Mouse (Mus musculus) bone marrow, adult 2 months (tissue): ENCODE measurements around the gene Fchsd2.

ENCODE experiments used
- CTCF ChIP-seq: fragments of 200-500 bp; IDR thresholded peaks from 2 replicates; pipeline ENCODE4 v1.5.1; 2011; ENCODE audit warnings: low read length, control low read depth; ENCODE audit not compliant: control insufficient read depth, insufficient read depth
- POLR2A ChIP-seq: fragments of 200-500 bp; IDR thresholded peaks from 2 replicates; pipeline ENCODE4 v1.6.1; 2011; ENCODE audit warnings: low read depth, mild to moderate bottlenecking, control low read depth, low read length, borderline replicate concordance; ENCODE audit not compliant: control insufficient read depth

DNA sequence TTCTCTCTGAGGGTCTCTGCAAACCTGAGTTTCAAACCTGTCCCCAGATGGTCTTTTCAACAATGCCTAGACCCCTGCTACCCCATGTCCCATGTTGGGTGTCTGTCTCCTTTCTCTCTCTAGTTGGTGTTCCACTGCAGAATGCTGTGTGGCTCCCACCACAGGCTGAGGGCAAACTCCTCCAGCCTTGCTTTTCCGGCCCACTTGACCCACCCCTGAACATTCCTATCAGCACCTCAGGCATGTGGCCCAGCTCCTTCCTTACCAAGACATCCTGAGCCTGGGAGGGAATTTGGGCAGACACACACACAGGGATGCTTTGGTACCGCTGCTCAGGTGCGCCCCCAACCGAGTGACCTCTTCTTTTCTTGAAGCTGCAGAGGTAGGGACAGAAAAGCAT lies 200.9 kb downstream of the Fchsd2 start:
- TF ChIP-seq CTCF (no peak), POLR2A (no peak)
